Mouse (Mus musculus) left cerebral cortex, adult 8-10 months (tissue): Measurements from ENCODE around the gene Colgalt1. TPM values are rescaled to one million over a fixed set of nuclear protein-coding genes. Genes with fewer than 3 reads are reported as not detected.

Source experiments
- DNase-seq, 2 experiments: peaks; one replicate each; pipeline ENCODE4 v3.0.0; 2022; ENCODE audit warnings: low spot score in 2 of 2
- total RNA-seq, 4 experiments: library from RNA; stranded (reverse); gene quantifications; 2 replicates each; pipeline ENCODE4 v1.2.4; 2022

Gene Colgalt1
- 10 to 100 TPM; 38.6 to 51.4 (median 45.8) TPM for total RNA-seq

DNA sequence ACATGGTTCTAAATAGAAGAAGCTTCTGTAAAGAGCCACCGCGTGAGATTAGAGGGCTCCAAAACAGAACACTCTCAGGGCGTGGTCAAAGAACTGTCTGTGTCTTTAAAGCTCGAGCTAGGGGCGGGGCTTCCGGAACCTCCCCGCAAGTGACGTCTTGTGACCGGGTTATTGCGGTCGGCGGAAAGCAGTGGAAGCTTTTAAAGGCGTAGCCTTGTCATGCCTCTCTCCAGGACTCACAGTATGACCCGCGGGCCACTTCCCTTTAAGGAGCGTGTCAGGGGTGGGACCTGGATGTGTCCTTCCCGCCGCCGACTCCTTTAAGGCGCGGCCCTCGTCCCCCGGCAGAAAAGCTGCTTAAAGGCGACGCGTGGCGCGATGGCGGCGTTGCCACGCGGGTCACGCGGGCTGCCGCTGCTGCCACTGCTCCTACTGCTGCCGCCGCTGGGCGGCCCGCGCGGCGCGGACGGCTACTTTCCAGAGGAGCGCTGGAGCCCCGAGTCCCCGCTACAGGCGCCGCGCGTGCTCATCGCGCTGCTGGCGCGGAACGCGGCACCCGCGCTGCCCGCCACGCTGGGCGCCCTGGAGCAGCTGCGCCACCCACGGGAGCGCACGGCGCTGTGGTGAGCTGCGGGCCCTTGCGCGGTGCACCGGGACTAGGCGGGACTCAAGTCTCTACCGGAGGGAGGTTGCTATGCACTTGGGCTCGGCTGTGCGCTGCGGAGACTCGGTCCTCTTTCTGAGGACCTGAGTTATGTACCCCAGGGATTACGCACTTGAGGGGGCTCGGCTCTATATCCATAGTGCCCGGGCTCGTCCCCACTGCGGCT, at the start of gene Colgalt1:
Gene Colgalt1, plus strand, starts transcription at position 177 of the 830 bp plus-strand sequence.
- peak; percentile 86 to 99 for DNase-seq

DNA sequence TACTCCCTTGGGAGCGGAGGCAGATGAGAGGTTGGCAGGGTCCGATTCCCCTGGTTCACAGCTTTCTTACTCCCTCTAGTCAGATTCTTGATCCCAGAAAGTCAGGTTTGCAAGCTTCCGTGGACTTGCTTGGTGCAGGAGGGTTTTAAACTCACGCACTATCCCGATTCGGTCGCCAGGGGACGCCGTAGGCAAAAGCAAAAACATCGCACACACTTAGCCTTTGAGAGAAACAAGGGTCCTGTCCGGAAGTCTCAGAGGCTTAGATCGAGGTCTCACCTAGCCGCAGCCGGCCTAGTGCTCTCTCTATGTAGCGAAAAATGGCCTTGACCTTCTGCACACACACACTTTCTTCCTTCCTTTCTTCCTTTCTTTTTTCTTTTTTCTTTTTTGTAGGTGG, 49.4 kb upstream of the Colgalt1 start:
- DNase-seq = peak in 1 of 2 experiments; percentile 50

DNA sequence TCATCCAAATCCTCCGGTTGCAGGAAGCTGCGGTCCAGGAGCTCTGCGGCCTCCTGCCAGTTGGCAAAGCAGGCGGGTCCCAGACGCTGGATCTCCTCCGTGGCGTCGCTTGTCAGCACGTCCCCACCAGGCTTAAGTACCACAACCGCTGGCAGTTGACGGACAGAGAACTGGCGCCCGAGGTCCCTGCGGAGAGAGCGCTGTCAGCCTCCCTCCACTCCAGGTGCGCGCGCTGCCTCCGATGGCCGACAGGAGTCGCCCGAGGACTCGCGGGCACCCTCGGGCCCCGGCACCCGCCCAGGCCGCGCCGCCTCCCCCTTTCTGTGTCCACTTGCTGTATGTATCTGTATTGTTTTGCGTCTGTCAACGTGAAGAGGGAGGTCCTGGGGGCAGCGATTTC, 48.0 kb upstream of the Colgalt1 start:
- peak in 1 of 2 experiments; percentile 65 for DNase-seq

- no peak for DNase-seq
These were observed 46.8 kb upstream of the Colgalt1 start for GRCm38 (mm10) chr8:71563992-71564391.

GRCm38 (mm10) chr8:71566501-71566900, 44.3 kb upstream of the Colgalt1 start, which contains the start of gene Nxnl1:
Gene Nxnl1, minus strand, starts transcription at chr8:71566601.
- no peak for DNase-seq

- DNase-seq = no peak
These were observed 43.2 kb upstream of the Colgalt1 start for GRCm38 (mm10) chr8:71567587-71567986.

DNA sequence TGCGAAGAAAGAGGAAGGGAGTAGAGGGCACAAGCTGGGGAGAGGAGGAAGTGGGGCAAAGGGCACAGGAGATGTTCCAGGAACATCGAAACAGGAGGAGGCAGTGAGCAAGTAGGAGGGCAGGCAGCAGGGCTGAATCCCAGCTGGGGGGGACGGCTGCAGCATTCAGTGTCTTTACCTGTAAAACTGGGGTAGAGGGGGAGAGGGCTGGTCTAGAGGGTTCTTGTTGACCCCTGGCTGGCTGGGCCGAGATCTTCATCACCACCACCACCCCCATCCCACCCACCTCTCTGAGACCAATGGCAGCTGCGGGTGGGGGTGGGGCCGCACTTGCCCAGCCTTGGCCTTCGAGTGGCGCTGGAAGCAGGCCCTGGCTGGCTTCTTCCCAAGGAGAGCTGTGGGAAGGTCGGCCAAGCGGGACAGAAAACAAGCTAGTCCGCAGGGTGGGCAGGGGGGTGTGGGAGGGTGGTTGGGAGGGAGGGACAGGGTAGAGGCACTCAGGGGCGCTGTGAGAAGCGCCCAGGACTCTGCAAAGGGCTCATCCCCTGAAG, 42.3 kb upstream of the Colgalt1 start, which contains the start of gene Slc27a1:
Gene Slc27a1, plus strand, starts transcription at position 496 of the 551 bp plus-strand sequence.
- DNase-seq = peak in 1 of 2 experiments; percentile 70

GRCm38 (mm10) chr8:71568941-71569340, 41.9 kb upstream of the Colgalt1 start:
- DNase-seq = no peak

DNA sequence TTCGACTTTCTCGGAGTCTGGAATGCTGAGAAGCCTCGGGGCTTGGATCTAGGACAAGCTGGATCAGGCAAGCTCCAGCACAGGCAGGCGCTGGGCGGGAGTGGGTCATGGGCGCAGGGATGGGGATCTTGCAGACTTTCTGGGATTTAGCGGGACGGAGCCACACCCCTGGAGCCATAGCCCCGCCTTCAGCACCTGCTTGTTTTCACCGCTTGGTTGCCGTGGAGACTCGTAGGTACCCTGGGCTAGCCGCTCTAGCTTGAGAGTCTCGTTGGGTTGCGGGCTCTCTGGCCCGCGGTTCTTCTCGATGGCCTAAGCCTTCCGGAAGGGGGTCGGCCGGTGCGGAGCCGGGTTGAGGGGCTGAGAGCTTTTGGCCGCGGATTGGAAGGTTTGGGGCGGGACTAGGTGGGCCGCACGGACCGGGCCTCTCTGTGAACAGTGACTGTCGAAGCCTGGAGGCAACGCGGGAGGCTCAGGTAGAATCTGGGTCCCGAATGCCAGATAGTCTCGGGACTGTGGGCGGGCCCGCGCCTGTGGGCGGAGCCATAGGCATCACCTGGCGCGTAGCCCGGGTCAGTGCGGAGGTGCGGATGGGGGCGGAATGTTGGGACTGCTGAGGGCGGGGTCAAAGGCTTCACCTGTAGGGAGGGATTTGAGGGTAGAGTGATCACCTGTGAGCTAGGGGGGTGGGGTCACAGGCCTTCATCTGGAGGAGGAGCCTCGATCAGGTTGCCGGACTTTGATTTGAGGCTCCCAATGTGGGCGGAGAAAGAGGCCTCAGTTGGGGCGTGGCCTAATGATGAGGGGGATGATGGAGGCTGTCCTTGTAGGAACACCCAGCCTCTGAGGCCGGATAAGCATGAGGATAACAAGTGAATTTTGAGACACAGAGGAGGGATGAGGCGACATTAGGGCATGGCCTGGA, 41.2 kb upstream of the Colgalt1 start:
- peak; percentile 87 to 93 for DNase-seq

- DNase-seq = peak; percentile 87 to 99
These were observed 40.4 kb upstream of the Colgalt1 start for GRCm38 (mm10) chr8:71570291-71570954.

DNA sequence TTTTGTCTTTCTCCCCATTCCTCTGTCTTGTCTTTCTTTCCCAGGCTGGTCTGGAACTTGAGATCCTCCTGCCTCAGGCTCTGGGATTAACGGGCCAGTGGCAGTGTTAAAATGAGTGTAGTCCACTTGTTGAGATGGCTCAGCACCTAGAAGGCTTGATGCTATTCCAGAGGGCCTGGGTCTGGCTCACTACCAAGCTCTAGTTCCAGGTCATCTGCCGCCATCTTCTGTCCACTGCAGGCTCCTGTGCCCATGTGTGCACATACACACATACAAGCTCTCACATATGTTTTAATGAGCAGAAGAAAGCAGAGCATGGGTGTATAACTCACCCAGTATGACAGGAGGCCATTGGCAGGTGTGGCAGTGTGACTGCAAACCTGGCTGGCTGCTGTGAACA, 38.7 kb upstream of the Colgalt1 start:
- no peak for DNase-seq

DNA sequence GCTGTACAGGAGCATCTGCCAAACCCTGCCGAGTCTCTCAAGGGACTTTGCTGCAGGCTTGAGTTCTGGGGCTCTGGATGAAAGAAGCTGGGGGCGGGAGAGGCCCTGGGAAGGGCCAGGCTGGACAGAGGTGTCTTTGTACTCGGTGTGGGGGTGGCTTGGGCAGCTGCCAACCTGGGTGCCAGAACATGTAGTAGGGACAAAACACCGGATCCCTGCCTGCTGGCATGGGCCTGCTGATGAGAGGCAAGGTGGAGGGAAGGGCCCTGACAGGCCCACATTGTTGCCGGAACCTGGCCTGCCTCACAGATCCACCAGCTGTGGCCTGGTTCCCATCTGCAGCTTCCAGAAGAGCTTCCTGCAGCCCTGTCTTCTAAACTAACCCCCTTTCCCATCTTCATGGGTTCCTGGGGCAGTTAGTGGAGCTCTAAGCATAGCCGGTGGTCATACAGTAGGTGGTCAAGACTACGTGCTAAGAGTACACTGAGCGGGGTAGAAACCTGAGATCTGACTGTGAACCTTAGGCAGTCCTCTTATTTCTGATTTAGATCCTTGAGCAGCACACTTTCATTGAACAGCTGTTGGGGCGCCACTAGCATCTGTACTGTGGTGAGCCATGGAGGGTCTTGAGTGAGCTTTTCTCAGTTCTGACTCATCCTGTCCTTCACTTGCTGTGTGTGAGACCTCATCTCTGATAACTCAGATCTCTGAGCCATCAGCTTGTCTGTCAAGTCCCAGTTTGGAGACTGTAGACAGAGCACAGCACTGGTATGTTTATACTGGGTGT, 37.8 kb upstream of the Colgalt1 start:
- DNase-seq = peak; percentile 81 to 93

DNA sequence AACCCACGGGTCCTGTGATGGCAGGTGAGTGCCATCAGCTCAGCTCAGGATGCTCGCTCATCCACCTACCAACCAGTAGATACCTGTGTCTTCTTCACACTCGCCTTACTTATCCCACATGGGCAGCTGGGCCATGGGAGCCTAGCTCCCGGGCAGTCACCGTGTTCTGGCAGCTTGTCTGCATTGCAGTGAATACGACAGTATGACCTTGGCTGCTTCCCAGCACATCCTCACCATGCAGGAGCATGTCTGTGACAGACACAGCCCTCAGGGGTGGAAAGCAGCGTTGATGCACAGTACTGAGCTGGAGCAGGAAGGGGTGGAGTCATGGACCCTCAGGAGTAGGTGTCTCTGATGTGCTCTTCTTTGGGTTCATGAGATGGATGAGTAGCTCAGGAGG, 36.4 kb upstream of the Colgalt1 start:
- no peak for DNase-seq

DNA sequence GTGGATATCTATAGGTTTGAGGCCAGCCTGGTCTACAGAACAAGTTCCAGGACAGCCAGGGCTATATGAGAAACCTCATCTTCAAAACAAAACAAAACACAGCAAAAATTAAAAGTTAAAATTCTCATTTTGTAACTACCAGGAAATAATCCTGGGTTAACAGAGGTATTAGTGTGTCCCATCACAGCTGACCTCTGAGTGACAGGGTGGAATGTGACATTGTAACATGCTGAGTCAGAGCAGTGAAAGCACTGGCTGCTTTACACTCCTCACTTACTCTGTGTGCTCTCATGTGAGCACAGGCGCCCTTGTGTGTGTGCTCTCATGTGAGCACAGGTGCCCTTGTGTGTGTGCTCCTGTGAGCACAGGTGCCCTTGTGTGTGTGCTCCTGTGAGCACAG, 35.8 kb upstream of the Colgalt1 start:
- DNase-seq = no peak

DNA sequence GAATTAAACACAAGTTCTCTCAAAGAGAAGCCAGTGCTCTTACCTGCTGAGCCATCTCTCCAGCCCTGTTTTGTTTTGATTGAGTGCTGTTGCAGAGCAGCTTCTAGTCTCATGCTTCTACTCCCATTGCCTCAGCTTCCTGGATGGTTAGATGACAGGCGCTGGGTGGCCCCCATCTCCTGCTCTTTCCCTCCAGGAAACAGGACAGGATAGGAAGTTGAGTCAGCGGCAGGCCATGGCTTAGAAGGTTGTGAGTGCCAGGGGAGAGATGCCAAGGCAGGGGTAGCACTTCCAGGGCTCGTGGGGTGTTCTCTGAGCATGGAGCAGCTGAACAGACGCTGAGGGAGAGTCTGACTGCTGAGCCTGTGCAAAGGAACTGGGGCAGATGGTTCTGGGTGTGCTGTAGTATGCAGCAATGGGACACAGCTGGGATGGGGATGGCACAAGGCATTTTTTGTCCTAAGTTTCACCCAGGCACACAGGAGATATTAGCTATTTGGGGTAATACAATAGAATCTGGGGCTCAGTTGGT, 32.9 kb upstream of the Colgalt1 start:
- no peak for DNase-seq

DNA sequence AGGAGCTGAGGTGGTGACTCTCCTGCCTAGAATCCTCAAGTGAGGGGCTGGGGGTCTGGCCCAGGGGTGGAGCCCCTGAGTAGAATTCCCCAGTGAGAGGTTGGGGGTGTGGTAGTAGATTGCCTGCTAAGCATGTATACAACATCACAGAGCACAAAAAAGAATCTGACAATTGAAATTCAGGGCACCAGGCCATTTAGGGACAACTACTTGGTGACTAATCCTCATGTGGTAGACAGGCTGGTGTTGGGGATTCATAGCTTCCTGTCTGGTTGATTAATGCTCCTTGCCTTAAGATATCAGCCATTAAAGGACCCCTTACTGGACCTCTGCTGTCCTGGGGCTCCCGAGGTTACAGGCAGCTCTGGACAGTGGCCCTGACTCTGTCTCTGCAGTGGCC, 31.8 kb upstream of the Colgalt1 start:
- DNase-seq = no peak

DNA sequence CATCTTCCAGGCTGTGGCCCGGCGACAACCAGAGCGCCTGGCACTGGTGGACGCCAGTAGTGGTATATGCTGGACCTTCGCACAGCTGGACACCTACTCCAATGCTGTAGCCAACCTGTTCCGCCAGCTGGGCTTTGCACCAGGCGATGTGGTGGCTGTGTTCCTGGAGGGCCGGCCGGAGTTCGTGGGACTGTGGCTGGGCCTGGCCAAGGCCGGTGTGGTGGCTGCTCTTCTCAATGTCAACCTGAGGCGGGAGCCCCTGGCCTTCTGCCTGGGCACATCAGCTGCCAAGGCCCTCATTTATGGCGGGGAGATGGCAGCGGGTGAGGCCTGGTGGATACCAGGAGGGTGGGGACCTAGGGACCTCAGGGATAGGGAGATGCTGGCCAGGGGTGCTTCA, 31.3 kb upstream of the Colgalt1 start:
- no peak for DNase-seq

GRCm38 (mm10) chr8:71580201-71580600, 30.6 kb upstream of the Colgalt1 start:
- no peak for DNase-seq

- DNase-seq = no peak
These were observed 23.9 kb upstream of the Colgalt1 start for GRCm38 (mm10) chr8:71586891-71587290.

- no peak for DNase-seq
These were observed 22.0 kb upstream of the Colgalt1 start for GRCm38 (mm10) chr8:71588762-71589161.
